Mouse (Mus musculus) CH12.LX (cell line): ENCODE data around the gene Fgfr1op.
"Not testable (repeated sequence)": the region's sequence is repeated elsewhere in the genome, so short reads cannot be mapped to it uniquely, and the experiment has no call there.

ENCODE experiments used
- CHD1 ChIP-seq: IDR thresholded peaks from 2 replicates; pipeline ENCODE4 v1.6.1; 2012; ENCODE audit warnings: low read depth, low read length, improper control_type of control experiment, inconsistent platforms
- CHD2 ChIP-seq: IDR thresholded peaks from 2 replicates; pipeline ENCODE4 v1.6.1; 2011; ENCODE audit warnings: low read length, improper control_type of control experiment
- CTCF ChIP-seq, 2 experiments: IDR thresholded peaks in 1 of 2; conservative IDR thresholded peaks in 1 of 2; 2 replicates each; pipeline ENCODE4 v1.5.1; 2011 to 2012; ENCODE audit warnings: low read depth in 2 of 2, low read length in 2 of 2, improper control_type of control experiment in 1 of 2, inconsistent platforms in 1 of 2, mild to moderate bottlenecking in 1 of 2, moderate library complexity in 1 of 2
- ETS1 ChIP-seq: conservative IDR thresholded peaks from 2 replicates; pipeline ENCODE4 v1.6.1; 2012; ENCODE audit warnings: low read depth, mild to moderate bottlenecking, inconsistent platforms, low read length, improper control_type of control experiment, moderate library complexity
- IRF4 ChIP-seq: IDR thresholded peaks from 2 replicates; pipeline ENCODE4 v1.6.1; 2014; ENCODE audit warnings: low read depth, mild to moderate bottlenecking, inconsistent platforms, low read length, improper control_type of control experiment
- MAFK ChIP-seq: IDR thresholded peaks from 2 replicates; pipeline ENCODE4 v1.6.1; 2011; ENCODE audit warnings: low read length, improper control_type of control experiment; ENCODE audit not compliant: insufficient replicate concordance
- MAZ ChIP-seq: IDR thresholded peaks from 2 replicates; pipeline ENCODE4 v1.6.1; 2012; ENCODE audit warnings: low read depth, mild to moderate bottlenecking, inconsistent platforms, low read length, improper control_type of control experiment, moderate library complexity
- MXI1 ChIP-seq: IDR thresholded peaks from 2 replicates; pipeline ENCODE4 v1.6.1; 2011; ENCODE audit warnings: mild to moderate bottlenecking, low read depth, low read length, improper control_type of control experiment
- POLR2A ChIP-seq: IDR thresholded peaks from 2 replicates; pipeline ENCODE4 v1.6.1; 2011; ENCODE audit warnings: low read depth, mild to moderate bottlenecking, improper control_type of control experiment, low read length
- SIN3A ChIP-seq: IDR thresholded peaks from 2 replicates; pipeline ENCODE4 v1.6.1; 2012; ENCODE audit warnings: low read length, improper control_type of control experiment, inconsistent platforms
- TBP ChIP-seq: conservative IDR thresholded peaks from 2 replicates; pipeline ENCODE4 v1.6.1; 2011; ENCODE audit warnings: low read depth, low read length, improper control_type of control experiment
- TCF12 ChIP-seq: IDR thresholded peaks from 2 replicates; pipeline ENCODE4 v1.6.1; 2014; ENCODE audit warnings: low read depth, mild to moderate bottlenecking, inconsistent platforms, low read length, improper control_type of control experiment
- UBTF ChIP-seq: IDR thresholded peaks from 2 replicates; pipeline ENCODE4 v1.6.1; 2012; ENCODE audit warnings: low read depth, mild to moderate bottlenecking, inconsistent platforms, low read length, improper control_type of control experiment, moderate library complexity
- USF1 ChIP-seq: IDR thresholded peaks from 2 replicates; pipeline ENCODE4 v1.6.1; 2014; ENCODE audit warnings: low read depth, mild to moderate bottlenecking, inconsistent platforms, low read length, improper control_type of control experiment

- TF ChIP-seq CHD2; UBTF; TCF12; USF1; CTCF (conservative IDR thresholded peaks at IDR 0.05 in 1 of 2, IDR thresholded peaks at IDR 0.05 in 1 of 2; ENCODE audit: low read depth in 2 of 2, low read length in 2 of 2); IRF4; CHD1; MXI1; TBP; SIN3A; ETS1; MAFK; POLR2A; MAZ: not testable (repeated sequence)
Observed at GRCm38 (mm10) chr17:8165977-8166376, 676 bp downstream of the Fgfr1op start.
